Comparison of ENCODE assay signal across 9 mouse cellular contexts in genomic region chr9:117903025-117903424, GRCm38 (mm10).
DNase-seq lines count a peak whose midpoint lies in the region; ATAC-seq and TF ChIP-seq lines count a peak whose summit lies in the region.
"Had no signal": no experiment of that assay in that cellular context is flagged by ENCODE, and none has a peak within 500 bp of the region (broad histone marks: within the 10 kb centered on the region; RNA-seq: fewer than 3 reads in every experiment).

No protein-coding gene starts in this region.

- H3K4me1 ChIP-seq in hindbrain, postnatal 0 days (ENCODE audit: insufficient read depth, low read length), result no peaks in the 10 kb centered on the region
- H3K4me1 ChIP-seq in midbrain, embryonic 15.5 days, result no peaks in the 10 kb centered on the region

- ATAC-seq in common myeloid progenitor, adult 5-6 weeks (replicated peaks; ENCODE audit: low read depth, poor library complexity, severe bottlenecking), result peak; percentile 87
- ATAC-seq in hindbrain, postnatal 0 days, result peak; percentile 80
- ATAC-seq in midbrain, embryonic 15.5 days (replicated peaks), result peak; percentile 67

- H3K27me3 ChIP-seq in hindbrain, postnatal 0 days (ENCODE audit: insufficient read depth, low read length), result no peaks in the 10 kb centered on the region
- no peaks in the 10 kb centered on the region for H3K27me3 ChIP-seq in midbrain, embryonic 15.5 days (replicated peaks)

- intact Hi-C loops in gastrocnemius, adult 2 months (cut with DNase I), result loop anchor here (2.0 kb wide), 1 partner anchor 64 kb away; no protein-coding TSS in a partner anchor
- intact Hi-C loops in left cerebral cortex, postnatal 36 days (cut with DNase I), result loop anchor here (1.0 kb wide), 1 partner anchor 63 kb away; no protein-coding TSS in a partner anchor

- no peak overlapping the region for H3K27ac ChIP-seq in gastrocnemius, adult 2 months
- H3K27ac ChIP-seq in hindbrain, postnatal 0 days, result no peak overlapping the region
- no peak overlapping the region for H3K27ac ChIP-seq in midbrain, embryonic 15.5 days
- H3K27ac ChIP-seq: heart, embryonic 13.5 days had no signal

- no peak overlapping the region for H3K4me2 ChIP-seq in hindbrain, postnatal 0 days (ENCODE audit: low read depth, low read length)
- no peak overlapping the region for H3K4me2 ChIP-seq in midbrain, embryonic 15.5 days

- H3K9ac ChIP-seq in hindbrain, postnatal 0 days (replicated peaks; ENCODE audit: low read length), result no peak overlapping the region
- no peak overlapping the region for H3K9ac ChIP-seq in midbrain, embryonic 15.5 days
- H3K9ac ChIP-seq: heart, embryonic 13.5 days had no signal

- WGBS in hindbrain, postnatal 0 days, result 62% methylated on average over 4 of the region's 4 CpGs
- 68% methylated on average over 4 of the region's 4 CpGs for WGBS in midbrain, embryonic 15.5 days

- no peaks in the 10 kb centered on the region for H3K9me3 ChIP-seq in hindbrain, postnatal 0 days (ENCODE audit: low read length)
- no peaks in the 10 kb centered on the region for H3K9me3 ChIP-seq in midbrain, embryonic 15.5 days
- H3K9me3 ChIP-seq: heart, embryonic 13.5 days had no signal

- no peaks in the 10 kb centered on the region for H3K36me3 ChIP-seq in hindbrain, postnatal 0 days (ENCODE audit: insufficient read depth, low read length)
- H3K36me3 ChIP-seq in midbrain, embryonic 15.5 days (replicated peaks), result no peaks in the 10 kb centered on the region
- H3K36me3 ChIP-seq: heart, embryonic 13.5 days had no signal

- H3K4me3 ChIP-seq in gastrocnemius, adult 2 months, result no peak overlapping the region
- H3K4me3 ChIP-seq in hindbrain, postnatal 0 days (ENCODE audit: low read length), result no peak overlapping the region
- no peak overlapping the region for H3K4me3 ChIP-seq in midbrain, embryonic 15.5 days
- H3K4me3 ChIP-seq: heart, embryonic 13.5 days had no signal

- peak; percentile 29 for DNase-seq in gastrocnemius, adult 2 months
- DNase-seq in gastrocnemius, adult 18-20 months (ENCODE audit: low spot score), result no peak
- DNase-seq in MEL-GATA-1-ER (ENCODE audit: extremely low read depth, low read depth), result peak; percentile 31
- DNase-seq in hindbrain, postnatal 0 days (ENCODE audit: low spot score), result peak; percentile 73
- DNase-seq in left cerebral cortex, postnatal 36 days (ENCODE audit: low spot score in 2 of 2), result peak; percentile 22
- peak; percentile 43 for DNase-seq in yolk sac, embryonic 10.5 days (ENCODE audit: low spot score)

- TF ChIP-seq CTCF in gastrocnemius, adult 2 months (IDR thresholded peaks at IDR 0.05), result peak; percentile 50
- TF ChIP-seq CTCF in hindbrain, postnatal 0 days (IDR thresholded peaks at IDR 0.05; ENCODE audit: low read depth), result peak; percentile 80
